Mouse (Mus musculus) midbrain, postnatal 0 days (tissue): ENCODE data around the gene Gramd1a. TPM values are rescaled to one million over a fixed set of nuclear protein-coding genes. Genes with fewer than 3 reads are reported as not detected.
A peak's percentile ranks its signal among the peaks of the same experiment; 100 is the strongest.

ENCODE experiments used
- ATAC-seq: fragments of 200-750 bp; cut with Nextera tagmentation; 2 replicates; pipeline ENCODE4 v1.8.0; 2017; ENCODE audit warnings: moderate number of reproducible peaks, mild to moderate bottlenecking, moderate TSS enrichment, moderate library complexity; ENCODE audit not compliant: low FRiP score
- DNase-seq: peaks from one replicate; pipeline ENCODE4 v3.0.0-alpha.2; 2015; ENCODE audit warnings: low spot score
- H3K27ac ChIP-seq: fragments of 300-500 bp; sonication (generic); 2 replicates; pipeline ENCODE4 v1.5.1; 2014; ENCODE audit warnings: low read depth, mild to moderate bottlenecking, low read length, mixed read lengths
- H3K27me3 ChIP-seq: fragments of 300-500 bp; sonication (generic); 2 replicates; pipeline ENCODE4 v1.6.1; 2014; ENCODE audit warnings: low read length, control low read depth, mixed read lengths; ENCODE audit not compliant: insufficient read depth
- H3K36me3 ChIP-seq: fragments of 300-500 bp; sonication (generic); 2 replicates; pipeline ENCODE4 v1.6.1; 2014; ENCODE audit warnings: low read length, control low read depth, mixed read lengths; ENCODE audit not compliant: insufficient read depth
- H3K4me1 ChIP-seq: fragments of 300-500 bp; sonication (generic); 2 replicates; pipeline ENCODE4 v1.6.1; 2014; ENCODE audit warnings: mild to moderate bottlenecking, control low read depth, antibody characterized with exemption, low read length, mixed read lengths; ENCODE audit not compliant: insufficient read depth
- H3K4me2 ChIP-seq: fragments of 300-500 bp; sonication (generic); 2 replicates; pipeline ENCODE4 v1.6.1; 2014; ENCODE audit warnings: low read depth, mild to moderate bottlenecking, low read length, mixed read lengths; ENCODE audit not compliant: poor library complexity, severe bottlenecking
- H3K4me3 ChIP-seq: fragments of 300-500 bp; sonication (generic); 2 replicates; pipeline ENCODE4 v1.5.1; 2014; ENCODE audit warnings: low read depth, mild to moderate bottlenecking, low read length, moderate library complexity
- H3K9ac ChIP-seq: fragments of 300-500 bp; sonication (generic); replicated peaks from 2 replicates; pipeline ENCODE4 v1.6.1; 2014; ENCODE audit warnings: mild to moderate bottlenecking, low read length, moderate library complexity, mixed read lengths; ENCODE audit not compliant: poor library complexity, severe bottlenecking
- H3K9me3 ChIP-seq: fragments of 300-500 bp; sonication (generic); 2 replicates; pipeline ENCODE4 v1.6.1; 2016; ENCODE audit warnings: low read length, control low read depth
- CTCF ChIP-seq: IDR thresholded peaks from 2 replicates; pipeline ENCODE4 v1.5.1; 2016; ENCODE audit warnings: antibody characterized with exemption, mild to moderate bottlenecking
- WGBS: fragments of 180-500 bp; shearing (Covaris S2); extraction: QIAGEN DNeasy Blood & Tissue Kit; methylation state at CpG from one replicate; pipeline ENCODE4 v1.1.7; 2014; 5-methylcytosine and 5-hydroxymethylcytosine counted together
- polyA plus RNA-seq: library from polyadenylated mRNA; unstranded; fragments of >200 nt; fragmentation: Nextera tagmentation; extraction: Ambion mirVana; gene quantifications from 2 replicates; pipeline ENCODE4 v1.2.1, GENCODE M21; 2015
- total RNA-seq: library from RNA; depleted of rRNA; stranded (reverse); fragments of >200 nt; gene quantifications from 2 replicates; pipeline ENCODE4 v1.2.3, GENCODE M21; 2014; rRNA removed

The Gramd1a gene
- total and polyA plus RNA-seq, 2 experiments from 2014 or later: 160 to 270 TPM

DNA sequence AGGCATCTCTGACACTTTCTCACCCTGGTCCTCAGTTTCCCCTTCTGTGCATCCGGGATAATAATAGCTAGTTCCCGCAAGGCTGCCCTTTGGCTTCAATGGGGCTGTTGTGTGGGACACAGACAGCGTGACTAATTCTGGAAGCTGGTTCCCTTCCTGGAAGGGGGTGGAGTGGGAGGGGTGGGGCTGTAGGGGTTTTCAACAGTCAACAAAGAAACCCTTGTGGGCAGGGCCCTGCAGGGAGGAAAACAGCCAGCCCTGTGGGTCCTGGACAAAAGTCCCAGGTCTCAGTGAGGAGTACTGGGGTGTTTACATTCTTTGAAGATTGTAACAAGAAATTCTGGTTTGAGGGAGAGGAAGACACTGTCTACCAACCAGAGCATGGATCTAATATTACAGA, 70.5 kb downstream of the Gramd1a start:
- Histone ChIP-seq H3K4me3 (no peak overlapping the region), H3K4me2 (no peak overlapping the region), H3K36me3 (no peaks in the 10 kb centered on the region), H3K9me3 (no peaks in the 10 kb centered on the region), H3K27ac (no peak overlapping the region), H3K9ac (no peak overlapping the region), H3K4me1 (no peaks in the 10 kb centered on the region), H3K27me3 (no peaks in the 10 kb centered on the region)
- ATAC-seq (no peak), DNase-seq (no peak)
- TF ChIP-seq CTCF: no peak
- 15% methylated on average over 3 of the region's 3 CpGs for WGBS

- H3K27ac ChIP-seq: no peak overlapping the region
- H3K36me3 ChIP-seq: no peaks in the 10 kb centered on the region
- TF ChIP-seq CTCF: no peak
- ATAC-seq: no peak
- H3K4me3 ChIP-seq: no peak overlapping the region
- no peak overlapping the region for H3K4me2 ChIP-seq
- no peaks in the 10 kb centered on the region for H3K9me3 ChIP-seq
- no peaks in the 10 kb centered on the region for H3K4me1 ChIP-seq
- WGBS: 49% methylated on average over 9 of the region's 9 CpGs
- no peak overlapping the region for H3K9ac ChIP-seq
- no peak for DNase-seq
- no peaks in the 10 kb centered on the region for H3K27me3 ChIP-seq
These were observed 71.6 kb downstream of the Gramd1a start for GRCm38 (mm10) chr7:31084140-31084539.

DNA sequence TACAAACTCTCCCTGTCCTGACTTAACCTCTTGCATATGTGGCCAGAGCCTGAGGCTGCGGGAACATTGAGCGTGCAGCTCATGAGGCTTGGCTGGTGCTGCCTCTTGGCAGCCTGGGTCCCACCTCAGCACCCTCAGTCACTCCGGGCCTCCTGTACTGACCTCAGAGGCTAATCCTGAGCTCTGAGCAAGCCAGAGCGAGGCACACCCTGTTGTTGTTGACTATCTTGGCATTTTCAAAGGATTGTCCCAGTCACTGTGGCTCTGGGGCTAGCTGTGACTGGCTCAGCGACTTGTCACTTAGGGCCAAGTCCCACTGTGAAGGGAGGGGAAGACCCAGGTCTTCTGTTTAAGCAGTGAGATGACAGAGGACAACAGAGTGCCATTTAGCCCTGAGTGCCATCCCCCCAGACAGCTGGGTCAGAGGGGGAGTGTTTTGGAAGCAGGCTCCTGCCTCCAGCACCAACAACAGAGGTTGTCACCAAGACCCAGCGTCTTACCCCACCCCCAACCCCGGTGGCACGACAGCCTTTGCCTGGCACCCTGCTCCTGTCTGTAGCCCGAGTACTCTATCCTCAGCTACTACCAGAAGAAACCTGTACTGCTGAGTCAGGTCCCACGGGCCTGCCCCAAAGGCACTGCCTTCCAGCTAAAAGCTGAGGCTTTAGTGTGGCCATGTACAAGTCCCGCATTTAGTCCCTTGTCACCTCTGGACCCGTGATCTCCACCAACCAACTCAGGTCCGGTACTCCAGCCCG, 72.7 kb downstream of the Gramd1a start:
- TF ChIP-seq CTCF: no peak
- Histone ChIP-seq H3K27ac (no peak overlapping the region), H3K36me3 (no peaks in the 10 kb centered on the region), H3K9me3 (no peaks in the 10 kb centered on the region), H3K27me3 (no peaks in the 10 kb centered on the region), H3K4me2 (no peak overlapping the region), H3K4me1 (no peaks in the 10 kb centered on the region), H3K4me3 (no peak overlapping the region), H3K9ac (no peak overlapping the region)
- DNase-seq (peak; percentile 47), ATAC-seq (0 out of 2 replicates have a peak, but pooled peaks have one; percentile 34)
- WGBS: 60% methylated on average over 14 of the region's 14 CpGs

GRCm38 (mm10) chr7:31082106-31082505, 73.6 kb downstream of the Gramd1a start:
- Histone ChIP-seq H3K4me3 (no peak overlapping the region), H3K9ac (no peak overlapping the region), H3K4me1 (no peaks in the 10 kb centered on the region), H3K4me2 (no peak overlapping the region), H3K36me3 (no peaks in the 10 kb centered on the region), H3K27me3 (no peaks in the 10 kb centered on the region), H3K9me3 (no peaks in the 10 kb centered on the region), H3K27ac (no peak overlapping the region)
- no peak for ATAC-seq
- TF ChIP-seq CTCF: no peak
- no peak for DNase-seq

- Histone ChIP-seq H3K36me3 (no peaks in the 10 kb centered on the region), H3K4me2 (no peak overlapping the region), H3K9ac (no peak overlapping the region), H3K9me3 (no peaks in the 10 kb centered on the region), H3K27me3 (no peaks in the 10 kb centered on the region), H3K27ac (no peak overlapping the region), H3K4me1 (no peaks in the 10 kb centered on the region), H3K4me3 (no peak overlapping the region)
- DNase-seq: no peak
- WGBS: 56% methylated on average over 1 of the region's 1 CpGs
- no peak for ATAC-seq
- no peak for TF ChIP-seq CTCF
These were observed 74.6 kb downstream of the Gramd1a start for GRCm38 (mm10) chr7:31081106-31081505.

DNA sequence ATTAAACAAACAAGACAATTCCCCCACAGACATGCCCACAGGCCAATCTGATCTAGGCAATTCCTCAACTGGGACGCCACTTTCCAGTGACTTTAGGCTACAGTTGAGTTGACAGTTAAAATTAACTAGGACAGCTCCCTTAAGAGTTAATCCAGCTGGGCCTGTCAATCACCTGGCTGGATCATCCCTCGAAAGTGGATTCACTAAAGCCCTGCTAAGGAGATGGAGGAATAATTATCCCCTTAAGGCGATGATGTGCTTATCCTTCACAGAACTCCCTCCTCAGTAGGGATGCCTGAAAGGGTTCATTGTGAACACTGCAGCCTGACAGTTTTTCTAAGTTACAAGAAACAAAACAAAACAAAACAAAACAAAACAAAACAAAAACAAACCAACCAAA, 75.1 kb downstream of the Gramd1a start:
- Histone ChIP-seq H3K4me2 (no peak overlapping the region), H3K4me3 (no peak overlapping the region), H3K27ac (no peak overlapping the region), H3K9ac (no peak overlapping the region), H3K36me3 (no peaks in the 10 kb centered on the region), H3K27me3 (no peaks in the 10 kb centered on the region), H3K9me3 (no peaks in the 10 kb centered on the region), H3K4me1 (no peaks in the 10 kb centered on the region)
- DNase-seq: no peak
- 37% methylated on average over 3 of the region's 3 CpGs for WGBS
- ATAC-seq: no peak
- no peak for TF ChIP-seq CTCF

Other genes starting within 250 kb of the Gramd1a start
- gene Mag, start 241.0 kb downstream of the Gramd1a start, total RNA-seq: 5.3 and 14.9 TPM in 2 replicates
- 5.7 and 6.9 TPM in 2 replicates for gene Mag, start 241.0 kb downstream of the Gramd1a start, polyA plus RNA-seq
- not detected in 2 replicates for gene Hamp2, start 231.2 kb downstream of the Gramd1a start, total RNA-seq
- gene Hamp2, start 231.2 kb downstream of the Gramd1a start, polyA plus RNA-seq: not detected in 2 replicates
- gene Hamp, start 211.9 kb downstream of the Gramd1a start, total RNA-seq: not detected in 2 replicates
- not detected in 2 replicates for gene Hamp, start 211.9 kb downstream of the Gramd1a start, polyA plus RNA-seq
- gene Usf2, start 199.1 kb downstream of the Gramd1a start, total RNA-seq: 95.3 and 102 TPM in 2 replicates
- gene Usf2, start 199.1 kb downstream of the Gramd1a start, polyA plus RNA-seq: 27.0 and 28.4 TPM in 2 replicates
- 29.7 and 30.3 TPM in 2 replicates for gene Lsr, start 182.4 kb downstream of the Gramd1a start, total RNA-seq
- gene Lsr, start 182.4 kb downstream of the Gramd1a start, polyA plus RNA-seq: 23.9 TPM in 2 replicates
- 0.88 TPM in 1 of 2 replicates, not detected in the other for gene Fam187b, start 182.1 kb downstream of the Gramd1a start, total RNA-seq
- 0.85 and 0.91 TPM in 2 replicates for gene Fam187b, start 182.1 kb downstream of the Gramd1a start, polyA plus RNA-seq
- 23.1 and 48.0 TPM in 2 replicates for gene Fxyd5, start 113.4 kb downstream of the Gramd1a start, total RNA-seq
- 31.9 and 32.9 TPM in 2 replicates for gene Fxyd5, start 113.4 kb downstream of the Gramd1a start, polyA plus RNA-seq
- gene Fxyd7, start 104.4 kb downstream of the Gramd1a start, total RNA-seq: 189 and 285 TPM in 2 replicates
- gene Fxyd7, start 104.4 kb downstream of the Gramd1a start, polyA plus RNA-seq: 455 and 516 TPM in 2 replicates
- 7.0 and 7.4 TPM in 2 replicates for gene Fxyd1, start 98.7 kb downstream of the Gramd1a start, total RNA-seq
- gene Fxyd1, start 98.7 kb downstream of the Gramd1a start, polyA plus RNA-seq: 20.4 and 22.2 TPM in 2 replicates
- gene Lgi4, start 96.6 kb downstream of the Gramd1a start, total RNA-seq: 1.2 and 1.3 TPM in 2 replicates
- 0.56 and 0.81 TPM in 2 replicates for gene Lgi4, start 96.6 kb downstream of the Gramd1a start, polyA plus RNA-seq
- gene Fxyd3, start 79.2 kb downstream of the Gramd1a start, total RNA-seq: 3.7 TPM in 1 of 2 replicates, not detected in the other
- gene Fxyd3, start 79.2 kb downstream of the Gramd1a start, polyA plus RNA-seq: 0.47 TPM in 1 of 2 replicates, not detected in the other
- gene Hpn, start 40.6 kb downstream of the Gramd1a start, total RNA-seq: 0.49 and 2.6 TPM in 2 replicates
- gene Hpn, start 40.6 kb downstream of the Gramd1a start, polyA plus RNA-seq: 0.62 TPM in 1 of 2 replicates, not detected in the other
- 45.0 and 57.5 TPM in 2 replicates for gene Scn1b, start 28.9 kb downstream of the Gramd1a start, total RNA-seq
- gene Scn1b, start 28.9 kb downstream of the Gramd1a start, polyA plus RNA-seq: 32.3 and 35.8 TPM in 2 replicates
- not detected in 2 replicates for gene Scgb2b2, start 134.6 kb upstream of the Gramd1a start, total RNA-seq
- gene Scgb2b2, start 134.6 kb upstream of the Gramd1a start, polyA plus RNA-seq: not detected in 2 replicates
- gene Scgb1b2, start 135.9 kb upstream of the Gramd1a start, total RNA-seq: not detected in 2 replicates
- gene Scgb1b2, start 135.9 kb upstream of the Gramd1a start, polyA plus RNA-seq: not detected in 2 replicates
- gene Scgb2b3, start 206.2 kb upstream of the Gramd1a start, total RNA-seq: not detected in 2 replicates
- not detected in 2 replicates for gene Scgb2b3, start 206.2 kb upstream of the Gramd1a start, polyA plus RNA-seq
- gene Scgb1b3, start 219.7 kb upstream of the Gramd1a start, total RNA-seq: not detected in 2 replicates
- gene Scgb1b3, start 219.7 kb upstream of the Gramd1a start, polyA plus RNA-seq: not detected in 2 replicates